Mouse (Mus musculus): Measurements from ENCODE around the gene Osgepl1. TPM values are rescaled to one million over a fixed set of nuclear protein-coding genes. Genes with fewer than 3 reads are reported as not detected.

The Osgepl1 gene
- polyA plus RNA-seq (2014; fragmentation: Illumina TruSeq; extraction: RNeasy Lipid Tissue Mini Kit (QIAGEN cat#74804); ENCODE audit: low read depth, low replicate concordance), result 79.3 TPM

DNA sequence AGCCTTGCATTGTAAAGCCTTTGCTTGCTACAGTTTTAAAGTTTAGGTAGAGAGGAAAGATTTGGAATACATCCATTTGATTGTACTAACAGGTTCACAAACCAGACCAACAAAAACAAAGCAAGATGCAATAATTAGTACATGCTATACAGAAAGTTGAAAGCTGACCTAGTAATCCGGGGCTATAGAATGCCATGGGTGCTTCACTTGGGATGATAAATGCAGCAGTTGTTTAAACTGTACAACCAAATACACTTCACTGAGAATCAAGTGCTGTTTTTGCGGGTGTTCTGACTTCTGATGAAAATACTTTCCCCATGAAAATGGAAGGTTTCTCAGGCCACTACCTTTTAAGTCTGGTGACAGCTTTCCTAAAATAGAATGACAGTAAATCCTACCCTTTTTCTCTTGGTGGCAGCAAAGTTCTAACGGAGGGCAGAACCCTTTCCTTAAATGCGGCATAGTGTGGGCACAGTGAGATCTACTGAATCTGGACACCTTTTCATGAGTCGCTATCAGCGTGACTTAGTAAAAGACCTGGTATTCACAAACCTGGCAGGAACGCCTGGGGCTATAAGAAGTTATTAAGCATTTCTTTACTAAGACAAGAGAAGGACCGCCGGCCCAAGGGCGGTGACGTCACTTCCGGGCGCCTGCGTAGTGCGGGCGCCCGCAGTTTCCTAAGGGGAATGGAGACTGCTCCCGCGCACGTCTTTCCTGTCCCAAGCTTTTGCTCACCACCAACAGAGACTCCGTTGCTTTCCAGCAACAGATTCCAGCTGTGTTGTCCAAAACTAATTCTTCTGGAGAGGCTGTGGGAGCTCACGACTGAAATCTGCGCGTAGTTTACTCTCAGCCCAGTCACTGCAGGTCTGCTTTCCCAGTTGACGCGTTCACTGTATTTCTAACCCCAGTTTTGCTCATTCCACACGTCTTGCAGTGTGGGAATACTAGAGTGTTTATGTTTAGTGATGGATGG is at the start of gene Osgepl1:
TSS of gene Osgepl1 (plus strand) at position 636 of the 979 bp plus-strand sequence.

DNA sequence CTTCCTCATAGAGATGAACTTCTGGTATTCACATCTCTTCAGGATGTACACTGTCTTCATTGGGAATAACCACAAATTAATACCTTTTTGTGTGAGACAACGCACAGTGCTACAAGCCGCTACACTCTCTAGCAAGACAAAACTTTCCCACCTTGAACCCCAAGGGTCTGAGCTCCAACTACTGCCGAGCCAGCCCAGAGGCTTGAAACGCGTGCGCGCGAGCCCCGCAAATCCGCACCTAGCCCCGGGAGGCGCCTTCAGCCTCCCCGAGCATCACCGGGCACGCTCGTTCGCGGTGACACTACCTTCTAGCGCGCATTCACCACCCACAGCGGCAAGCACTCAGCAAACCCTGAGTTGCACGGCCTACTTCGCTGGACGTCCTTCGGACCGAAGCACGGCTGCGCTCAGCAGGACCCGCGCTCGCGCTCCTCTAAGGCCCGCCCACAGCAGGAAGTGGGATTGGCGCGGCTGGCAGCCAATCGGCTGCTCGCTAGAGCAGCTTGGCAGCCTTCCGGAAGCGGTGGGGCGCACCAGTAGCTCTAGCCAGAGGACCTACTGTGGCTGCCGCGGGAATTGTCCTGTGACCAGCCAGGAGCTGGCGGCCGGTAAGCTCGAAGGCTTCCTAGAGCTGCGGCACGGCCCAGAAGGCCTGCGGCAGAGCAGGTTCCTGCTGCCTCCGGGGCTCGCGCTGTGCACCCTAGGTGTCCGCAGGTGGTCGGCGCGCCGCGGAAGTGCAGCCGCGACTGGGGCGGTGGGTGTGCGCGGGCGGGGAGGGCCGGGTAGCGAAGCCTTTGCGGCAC is 16.6 kb upstream of the Osgepl1 start, which contains the start of the genes Pms1, Ormdl1 and Gm28778:
TSS of gene Pms1 (minus strand) at position 438 of the 803 bp plus-strand sequence.
TSS of gene Ormdl1 (plus strand) at position 515 of the 803 bp plus-strand sequence.
TSS of gene Gm28778 (plus strand) at position 531 of the 803 bp plus-strand sequence.

DNA sequence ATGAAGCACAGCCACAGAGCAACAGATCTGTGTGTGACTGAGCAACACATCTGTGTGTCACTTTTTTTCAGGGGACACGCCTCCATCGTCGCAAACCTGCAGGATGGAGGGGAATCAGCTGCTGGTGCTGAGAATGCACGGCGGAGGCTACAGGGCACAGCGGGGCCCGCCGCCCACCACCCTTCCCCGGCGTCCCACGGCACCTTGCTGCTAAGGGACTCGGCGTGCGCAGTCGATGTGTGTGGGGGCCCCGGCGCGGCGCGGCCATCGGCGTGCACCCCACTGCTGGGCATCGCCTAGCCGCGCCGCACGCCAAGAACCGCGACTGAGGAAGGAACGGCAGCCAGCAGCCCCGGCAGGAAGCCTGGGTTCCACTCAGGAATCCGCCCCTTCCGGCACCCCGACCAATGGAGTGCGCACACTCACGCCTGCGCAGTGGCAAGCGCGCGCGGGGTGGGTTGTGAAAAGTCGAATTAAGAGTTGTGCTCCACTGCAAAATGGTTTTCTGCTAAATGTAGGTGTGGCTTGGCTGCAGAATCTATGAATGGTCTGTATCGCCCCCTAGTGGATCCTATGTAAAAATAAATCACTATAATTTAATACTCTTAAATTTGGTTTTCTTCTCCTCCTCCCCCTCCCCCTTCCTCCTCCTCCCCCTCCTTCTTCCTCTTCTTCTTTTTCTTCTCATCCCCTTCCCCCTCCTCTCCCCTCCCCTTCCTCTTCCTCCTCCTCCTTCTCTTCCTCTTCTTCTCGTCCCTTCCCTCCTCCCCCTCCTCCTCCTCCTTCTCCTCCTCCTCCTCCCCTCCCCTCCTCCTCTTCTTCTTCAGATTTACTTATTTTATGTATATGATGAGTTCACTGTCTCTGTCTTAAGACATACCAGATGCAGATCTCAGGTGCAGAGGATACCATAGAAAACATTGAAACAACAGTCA is 39.2 kb downstream of the Osgepl1 start, which contains the start of the genes Asdurf, Gm28551 and Asnsd1:
TSS of gene Asdurf (minus strand) at position 293 of the 935 bp plus-strand sequence.
TSS of gene Gm28551 (minus strand) at position 341 of the 935 bp plus-strand sequence.
TSS of gene Asnsd1 (minus strand) at position 426 of the 935 bp plus-strand sequence.

Other genes starting within 250 kb of the Osgepl1 start
- gene 1700019A02Rik, start 126.0 kb upstream of the Osgepl1 start, polyA plus RNA-seq (2014; fragmentation: Illumina TruSeq; extraction: RNeasy Lipid Tissue Mini Kit (QIAGEN cat#74804); ENCODE audit: low read depth, low replicate concordance), result not detected
- gene Pms1, start 16.6 kb upstream of the Osgepl1 start, polyA plus RNA-seq (2014; fragmentation: Illumina TruSeq; extraction: RNeasy Lipid Tissue Mini Kit (QIAGEN cat#74804); ENCODE audit: low read depth, low replicate concordance), result 8.2 TPM
- 118 TPM for gene Ormdl1, start 16.5 kb upstream of the Osgepl1 start, polyA plus RNA-seq (2014; fragmentation: Illumina TruSeq; extraction: RNeasy Lipid Tissue Mini Kit (QIAGEN cat#74804); ENCODE audit: low read depth, low replicate concordance)
- gene Gm28778, start 16.5 kb upstream of the Osgepl1 start, polyA plus RNA-seq (2014; fragmentation: Illumina TruSeq; extraction: RNeasy Lipid Tissue Mini Kit (QIAGEN cat#74804); ENCODE audit: low read depth, low replicate concordance), result not detected
- 172 TPM for gene Asdurf, start 39.0 kb downstream of the Osgepl1 start, polyA plus RNA-seq (2014; fragmentation: Illumina TruSeq; extraction: RNeasy Lipid Tissue Mini Kit (QIAGEN cat#74804); ENCODE audit: low read depth, low replicate concordance)
- gene Gm28551, start 39.0 kb downstream of the Osgepl1 start, polyA plus RNA-seq (2014; fragmentation: Illumina TruSeq; extraction: RNeasy Lipid Tissue Mini Kit (QIAGEN cat#74804); ENCODE audit: low read depth, low replicate concordance), result 0.52 TPM
- gene Asnsd1, start 39.1 kb downstream of the Osgepl1 start, polyA plus RNA-seq (2014; fragmentation: Illumina TruSeq; extraction: RNeasy Lipid Tissue Mini Kit (QIAGEN cat#74804); ENCODE audit: low read depth, low replicate concordance), result 75.2 TPM

Data from adrenal gland, adult 10 weeks (tissue).